ENCODE assay signal across 9 mouse cellular contexts in genomic region chr1:167211979-167212614, GRCm38 (mm10).
DNase-seq lines count a peak whose midpoint lies in the region; ATAC-seq and TF ChIP-seq lines count a peak whose summit lies in the region.
"Had no signal": no experiment of that assay in that cellular context is flagged by ENCODE, and none has a peak within 500 bp of the region (broad histone marks: within the 10 kb centered on the region; RNA-seq: fewer than 3 reads in every experiment).

No protein-coding gene starts in this region.

- intact Hi-C loops in left cerebral cortex, postnatal 4 days (cut with DNase I) = loop anchor here (2.0 to 5.0 kb wide), 4 partner anchors 200 to 785 kb away; no protein-coding TSS in a partner anchor

- no peak overlapping the region for H3K9ac ChIP-seq in midbrain, embryonic 15.5 days
- H3K9ac ChIP-seq: embryonic facial prominence, embryonic 15.5 days had no signal

- DNase-seq in urinary bladder, postnatal 25 days (ENCODE audit: low spot score) = peak; percentile 57
- DNase-seq in urinary bladder, postnatal 4 days (ENCODE audit: low spot score in 2 of 2) = no peak
- DNase-seq in cerebellum, adult 8-10 months = peak; percentile 82
- DNase-seq in forelimb bud, embryonic 11.5 days (ENCODE audit: low read depth, low spot score) = peak; percentile 67
- peak; percentile 37 for DNase-seq in kidney, adult 18-20 months
- peak; percentile 69 for DNase-seq in left cerebral cortex, postnatal 4 days
- peak; percentile 7 to 33 for DNase-seq in spleen, adult 2 months (ENCODE audit: low read depth in 1 of 2, low spot score in 2 of 2)

- H3K4me1 ChIP-seq in midbrain, embryonic 15.5 days = no peaks in the 10 kb centered on the region
- no peaks in the 10 kb centered on the region for H3K4me1 ChIP-seq in spleen, adult 2 months (ENCODE audit: control insufficient read depth, insufficient read depth, insufficient read length)
- H3K4me1 ChIP-seq: embryonic facial prominence, embryonic 15.5 days had no signal

- peak; percentile 89 for ATAC-seq in midbrain, embryonic 15.5 days (replicated peaks)

- no peak overlapping the region for H3K27ac ChIP-seq in midbrain, embryonic 15.5 days
- no peak overlapping the region for H3K27ac ChIP-seq in spleen, adult 2 months (ENCODE audit: insufficient read depth, low read length)
- H3K27ac ChIP-seq: embryonic facial prominence, embryonic 15.5 days had no signal

- no peak overlapping the region for H3K4me3 ChIP-seq in midbrain, embryonic 15.5 days
- H3K4me3 ChIP-seq in spleen, adult 2 months (ENCODE audit: extremely low read depth, insufficient read depth, insufficient read length) = no peak overlapping the region
- H3K4me3 ChIP-seq: embryonic facial prominence, embryonic 15.5 days had no signal

- peak; percentile 50; the same call in 1 of the 2 replicates for TF ChIP-seq CTCF in spleen, adult 2 months (IDR thresholded peaks at IDR 0.05; ENCODE audit: extremely low read depth, insufficient read depth, insufficient read length, insufficient replicate concordance)

- no peaks in the 10 kb centered on the region for H3K27me3 ChIP-seq in midbrain, embryonic 15.5 days (replicated peaks)
- H3K27me3 ChIP-seq in spleen, adult 2 months (ENCODE audit: control insufficient read depth, insufficient read depth, low read length) = no peaks in the 10 kb centered on the region
- H3K27me3 ChIP-seq: embryonic facial prominence, embryonic 15.5 days had no signal

- TF ChIP-seq POLR2A in spleen, adult 2 months (IDR thresholded peaks at IDR 0.05; ENCODE audit: low read depth, low read length) = no peak

- H3K36me3 ChIP-seq in midbrain, embryonic 15.5 days (replicated peaks) = no peaks in the 10 kb centered on the region
- H3K36me3 ChIP-seq in spleen, adult 2 months (ENCODE audit: control insufficient read depth, insufficient read depth, low read length) = no peaks in the 10 kb centered on the region
- H3K36me3 ChIP-seq: embryonic facial prominence, embryonic 15.5 days had no signal

- H3K4me2 ChIP-seq in midbrain, embryonic 15.5 days = peak overlapping the region; percentile 33
- H3K4me2 ChIP-seq: embryonic facial prominence, embryonic 15.5 days had no signal

- WGBS in midbrain, embryonic 15.5 days = 23% methylated on average over 7 of the region's 7 CpGs
- WGBS in spleen, adult 2 months = 20% methylated on average over 7 of the region's 7 CpGs

- H3K9me3 ChIP-seq in midbrain, embryonic 15.5 days = no peaks in the 10 kb centered on the region
- H3K9me3 ChIP-seq: embryonic facial prominence, embryonic 15.5 days had no signal

Comparison
In these comparisons a context has a peak if more than half of its experiments do, and no peak if none do; other contexts are left out.
1. DNase-seq: peak in urinary bladder, postnatal 25 days (single experiment), cerebellum, adult 8-10 months (single experiment), forelimb bud, embryonic 11.5 days (single experiment), kidney, adult 18-20 months (single experiment), left cerebral cortex, postnatal 4 days (single experiment) and spleen, adult 2 months (2 of 2); none in urinary bladder, postnatal 4 days (0 of 2).